Mouse (Mus musculus): ENCODE measurements at regions not wholly inside any gene's neighbourhood (a gene's known extent, or its start where the extent isn't known, plus 50 kb on each side); places are given as distances from the start of the nearest gene placed in this dataset.
A peak's percentile ranks its signal among the peaks of the same experiment; 100 is the strongest.

DNA sequence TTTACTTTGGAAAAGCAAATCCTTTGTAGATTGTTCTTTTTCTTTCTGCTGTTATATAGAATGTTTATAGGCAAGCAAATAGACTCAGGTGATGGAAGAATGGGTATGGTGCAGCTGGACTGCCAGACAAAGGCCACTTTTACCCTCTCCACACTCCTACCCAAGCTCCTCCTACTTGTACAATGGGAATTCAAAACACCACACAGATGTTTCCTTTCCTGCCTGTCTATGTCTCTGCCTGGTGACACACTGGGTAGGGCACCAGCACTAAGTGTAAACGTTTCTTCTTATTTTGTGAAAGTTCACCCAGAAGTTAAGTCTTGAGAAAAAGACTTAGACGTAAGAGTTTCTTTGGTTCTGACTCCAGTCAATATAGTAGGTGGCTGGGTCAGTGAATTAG lies 94.3 kb upstream of the Sstr4 start:
- H3K4me3 ChIP-seq, result no peak overlapping the region
- no peaks in the 10 kb centered on the region for H3K9me3 ChIP-seq
- H3K4me2 ChIP-seq, result no peak overlapping the region
- H3K4me1 ChIP-seq, result no peaks in the 10 kb centered on the region
- WGBS, result 68% methylated on average over 2 of the region's 2 CpGs
- no peak overlapping the region for H3K9ac ChIP-seq
- no peaks in the 10 kb centered on the region for H3K36me3 ChIP-seq
- H3K27ac ChIP-seq, result no peak overlapping the region
- H3K27me3 ChIP-seq, result no peaks in the 10 kb centered on the region
- no peak for ATAC-seq (ENCODE audit: insufficient number of reproducible peaks, insufficient read depth, low FRiP score, low TSS enrichment, low read depth)

DNA sequence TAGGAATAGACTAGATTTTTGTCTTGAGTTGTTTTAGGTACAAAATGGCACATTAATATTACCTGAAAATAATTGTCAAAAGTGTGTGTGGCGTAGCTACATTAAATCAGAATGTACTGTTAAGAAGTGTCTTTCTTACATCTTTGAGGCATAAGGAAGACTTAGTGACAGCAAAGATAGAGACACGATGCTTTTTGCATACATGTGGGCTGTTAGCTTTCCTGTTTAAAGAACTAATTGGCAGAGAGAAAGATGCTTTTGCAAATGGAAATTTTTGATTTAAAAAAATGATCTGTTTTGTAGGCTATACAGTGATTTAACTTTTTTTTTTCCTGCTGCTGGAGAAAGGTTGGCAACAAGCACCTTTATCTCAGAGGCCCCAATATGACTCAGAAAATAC lies 82.9 kb upstream of the Sstr4 start:
- Histone ChIP-seq H3K27ac (no peak overlapping the region), H3K4me3 (no peak overlapping the region), H3K4me1 (no peaks in the 10 kb centered on the region), H3K9ac (no peak overlapping the region), H3K27me3 (0 out of 2 replicates have a peak, but pooled peaks cover 3% of the 10 kb centered on the region), H3K9me3 (no peaks in the 10 kb centered on the region), H3K4me2 (no peak overlapping the region), H3K36me3 (no peaks in the 10 kb centered on the region)
- ATAC-seq (ENCODE audit: insufficient number of reproducible peaks, insufficient read depth, low FRiP score, low TSS enrichment, low read depth), result no peak
- WGBS, result 88% methylated on average over 2 of the region's 2 CpGs

DNA sequence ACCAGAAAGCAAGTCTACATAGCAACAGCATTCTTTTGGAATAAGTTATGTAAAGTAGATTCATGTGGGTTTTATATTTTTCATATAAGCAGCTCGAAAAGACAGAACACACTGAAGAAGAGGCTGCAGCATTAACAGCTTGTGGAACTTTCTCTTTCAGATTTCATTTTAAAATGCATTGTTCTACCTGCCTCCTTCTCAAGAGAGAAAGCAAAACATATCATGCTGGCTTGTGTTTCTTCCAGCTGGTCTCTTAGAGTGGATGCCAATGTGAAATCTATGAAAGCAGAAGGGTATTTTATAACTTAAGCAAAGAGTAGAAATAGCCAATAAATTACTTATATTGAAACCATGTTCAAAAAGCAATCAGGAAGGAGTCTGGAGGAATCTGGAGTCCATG lies 74.2 kb upstream of the Sstr4 start:
- Histone ChIP-seq H3K4me3 (no peak overlapping the region), H3K27ac (no peak overlapping the region)

DNA sequence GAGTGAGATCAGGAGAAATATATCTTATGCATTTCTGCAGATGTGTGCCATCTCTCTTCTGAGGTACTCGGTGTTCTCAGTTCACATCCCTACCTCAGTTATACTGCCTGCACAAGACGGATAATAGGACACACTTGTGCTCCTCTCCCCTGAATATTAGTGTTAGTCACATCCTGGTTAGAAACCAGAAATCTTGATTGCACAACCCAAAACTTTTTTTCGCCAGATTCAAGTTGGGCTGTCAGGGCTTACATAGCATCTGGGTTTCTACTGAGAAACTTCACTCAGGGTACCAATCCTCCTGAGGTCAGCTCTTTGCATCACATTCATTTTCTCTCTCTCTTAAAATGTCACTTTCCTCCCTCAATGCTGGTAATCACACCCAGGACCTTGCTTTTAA lies 69.8 kb upstream of the Sstr4 start:
- Histone ChIP-seq H3K36me3 (no peaks in the 10 kb centered on the region), H3K4me3 (no peak overlapping the region), H3K4me2 (no peak overlapping the region), H3K27ac (no peak overlapping the region), H3K9ac (no peak overlapping the region), H3K9me3 (no peaks in the 10 kb centered on the region), H3K27me3 (no peaks in the 10 kb centered on the region), H3K4me1 (peaks cover 18% of the 10 kb centered on the region)
- no peak for ATAC-seq (ENCODE audit: insufficient number of reproducible peaks, insufficient read depth, low FRiP score, low TSS enrichment, low read depth)
- WGBS, result 42% methylated on average over 3 of the region's 3 CpGs

More for the DNA sequence above, 74.2 kb upstream of the Sstr4 start:
- 43% methylated on average over 1 of the region's 1 CpGs for WGBS
- Histone ChIP-seq H3K9me3 (no peaks in the 10 kb centered on the region), H3K4me1 (peaks cover 2% of the 10 kb centered on the region), H3K9ac (no peak overlapping the region), H3K4me2 (no peak overlapping the region), H3K36me3 (no peaks in the 10 kb centered on the region), H3K27me3 (no peaks in the 10 kb centered on the region)
- ATAC-seq (ENCODE audit: insufficient number of reproducible peaks, insufficient read depth, low FRiP score, low TSS enrichment, low read depth), result no peak

DNA sequence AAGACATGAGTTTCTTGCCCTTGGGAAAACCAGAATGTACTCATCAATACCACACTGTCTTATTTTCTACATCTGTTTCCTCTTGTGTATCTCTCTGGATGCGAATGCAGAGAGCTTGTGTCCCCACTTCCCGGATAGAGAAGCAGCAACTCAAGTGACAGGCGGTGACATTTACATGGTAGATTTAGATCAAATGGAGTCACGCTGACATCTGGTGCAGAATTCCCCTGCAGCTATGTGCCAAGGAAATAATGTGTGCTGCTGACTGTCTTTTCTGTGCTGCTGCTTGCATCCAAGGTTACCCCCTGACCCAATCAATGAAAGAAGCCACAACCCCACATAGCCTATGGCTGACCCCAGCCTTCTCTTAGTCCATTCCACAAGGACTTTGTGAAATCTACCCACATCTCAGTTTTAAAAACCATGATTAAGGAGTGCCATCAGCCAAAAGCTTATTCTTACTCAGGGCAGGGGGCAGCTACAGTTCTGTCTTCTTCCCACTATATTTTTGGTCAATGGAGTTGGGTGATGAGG lies 69.2 kb upstream of the Sstr4 start:
- H3K36me3 ChIP-seq, result no peaks in the 10 kb centered on the region
- 0 out of 2 replicates have a peak overlapping the region, but pooled peaks have one; percentile 18 for H3K27ac ChIP-seq
- H3K4me2 ChIP-seq, result no peak overlapping the region
- no peak for ATAC-seq (ENCODE audit: insufficient number of reproducible peaks, insufficient read depth, low FRiP score, low TSS enrichment, low read depth)
- H3K4me1 ChIP-seq, result peaks cover 18% of the 10 kb centered on the region
- H3K9me3 ChIP-seq, result no peaks in the 10 kb centered on the region
- H3K27me3 ChIP-seq, result no peaks in the 10 kb centered on the region
- WGBS, result 18% methylated on average over 4 of the region's 4 CpGs
- no peak overlapping the region for H3K4me3 ChIP-seq
- H3K9ac ChIP-seq, result no peak overlapping the region

DNA sequence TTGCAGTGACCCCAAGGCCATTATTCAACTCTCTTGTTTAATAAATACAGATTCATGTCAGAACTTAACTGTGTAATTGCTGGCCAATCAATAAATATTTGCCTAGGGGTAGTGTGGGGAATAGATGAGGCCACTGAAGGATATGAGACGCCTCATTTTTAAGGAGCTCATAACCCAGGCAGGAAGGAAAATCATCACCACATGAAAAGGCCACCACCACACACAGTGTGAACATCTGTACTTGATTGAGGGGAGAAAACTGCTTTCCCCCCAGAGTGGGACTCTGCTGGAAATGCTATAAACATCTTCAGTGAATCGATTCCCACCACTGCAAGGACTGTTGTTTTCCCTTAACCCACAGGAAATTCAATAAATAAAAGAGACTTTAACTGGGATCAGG lies 68.7 kb upstream of the Sstr4 start:
- no peak; the same call in 1 of the 2 replicates for ATAC-seq (ENCODE audit: insufficient number of reproducible peaks, insufficient read depth, low FRiP score, low TSS enrichment, low read depth)
- peaks cover 18% of the 10 kb centered on the region for H3K4me1 ChIP-seq
- H3K36me3 ChIP-seq, result no peaks in the 10 kb centered on the region
- no peak overlapping the region for H3K9ac ChIP-seq
- 13% methylated on average over 2 of the region's 2 CpGs for WGBS
- H3K9me3 ChIP-seq, result no peaks in the 10 kb centered on the region
- no peak overlapping the region for H3K4me3 ChIP-seq
- H3K4me2 ChIP-seq, result peak overlapping the region; percentile 26; the same call in 1 of the 2 replicates
- no peaks in the 10 kb centered on the region for H3K27me3 ChIP-seq
- H3K27ac ChIP-seq, result peak overlapping the region; percentile 64; the same call in 1 of the 2 replicates

DNA sequence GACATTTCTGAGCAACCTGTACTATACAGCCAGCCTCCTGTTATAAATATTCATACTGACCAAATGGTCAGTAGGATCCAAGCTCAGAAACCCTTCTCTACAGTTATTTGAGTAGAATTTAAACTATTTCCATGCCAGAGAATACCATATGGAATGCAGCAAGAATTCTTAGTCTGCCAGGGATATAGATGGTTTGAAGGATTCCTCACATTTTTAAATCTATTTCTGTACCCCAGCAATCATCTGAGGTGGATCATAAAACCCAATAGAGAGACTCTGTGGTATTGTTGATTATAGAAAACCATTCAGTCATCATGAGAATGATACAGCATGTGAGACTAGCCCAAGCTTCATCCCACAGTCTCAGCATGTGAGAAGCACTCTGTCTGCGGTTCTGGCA lies 67.6 kb upstream of the Sstr4 start:
- H3K4me2 ChIP-seq, result no peak overlapping the region
- H3K27me3 ChIP-seq, result no peaks in the 10 kb centered on the region
- H3K9me3 ChIP-seq, result no peaks in the 10 kb centered on the region
- H3K9ac ChIP-seq, result no peak overlapping the region
- WGBS, result 56% methylated on average over 1 of the region's 1 CpGs
- H3K36me3 ChIP-seq, result no peaks in the 10 kb centered on the region
- no peak for ATAC-seq (ENCODE audit: insufficient number of reproducible peaks, insufficient read depth, low FRiP score, low TSS enrichment, low read depth)
- peaks cover 18% of the 10 kb centered on the region for H3K4me1 ChIP-seq
- 0 out of 2 replicates have a peak overlapping the region, but pooled peaks have one; percentile 64 for H3K27ac ChIP-seq
- H3K4me3 ChIP-seq, result no peak overlapping the region

DNA sequence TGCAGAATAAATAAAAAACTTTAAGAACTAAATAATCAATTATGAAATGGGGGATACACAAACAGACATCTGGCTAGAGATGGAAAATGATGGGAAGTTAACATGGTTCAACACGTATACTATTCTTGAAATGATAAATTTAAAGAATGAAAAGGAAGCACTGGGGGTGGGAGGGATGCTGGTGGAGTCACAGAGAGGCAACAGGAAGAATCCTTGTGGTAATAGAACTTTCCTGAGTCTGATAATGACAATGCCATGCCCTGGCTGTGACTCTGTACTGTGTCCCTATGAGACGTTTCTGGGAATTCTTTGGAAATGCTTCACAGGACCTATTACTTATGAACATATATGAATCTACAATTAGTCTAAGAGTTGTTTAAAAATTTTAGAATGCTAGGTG lies 64.8 kb upstream of the Sstr4 start:
- Histone ChIP-seq H3K27me3 (no peaks in the 10 kb centered on the region), H3K36me3 (no peaks in the 10 kb centered on the region), H3K4me1 (peaks cover 18% of the 10 kb centered on the region), H3K9me3 (no peaks in the 10 kb centered on the region), H3K4me2 (no peak overlapping the region), H3K9ac (no peak overlapping the region), H3K4me3 (no peak overlapping the region), H3K27ac (no peak overlapping the region)
- no peak for ATAC-seq (ENCODE audit: insufficient number of reproducible peaks, insufficient read depth, low FRiP score, low TSS enrichment, low read depth)
- 76% methylated on average over 2 of the region's 2 CpGs for WGBS

DNA sequence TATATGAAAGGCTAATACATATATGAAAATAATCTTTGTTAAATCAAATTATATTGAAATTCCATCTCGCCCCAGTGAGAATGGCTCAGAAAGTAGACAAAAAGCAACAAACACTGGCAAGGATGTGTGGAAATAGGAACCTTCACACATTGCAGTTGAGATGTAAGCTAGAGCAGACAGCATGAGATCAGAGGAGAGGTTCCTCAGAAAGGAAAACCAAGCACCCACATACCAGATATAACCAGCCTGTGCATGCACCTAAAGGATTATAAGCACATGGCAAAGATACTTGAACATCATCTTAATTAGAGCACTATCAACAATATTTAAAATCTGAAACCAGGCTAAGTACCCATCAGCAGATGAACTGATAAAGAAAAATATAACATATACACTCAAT lies 60.6 kb upstream of the Sstr4 start:
- Histone ChIP-seq H3K27ac (no peak overlapping the region), H3K4me1 (no peaks in the 10 kb centered on the region), H3K27me3 (no peaks in the 10 kb centered on the region), H3K36me3 (no peaks in the 10 kb centered on the region), H3K9me3 (no peaks in the 10 kb centered on the region), H3K4me2 (no peak overlapping the region), H3K4me3 (no peak overlapping the region), H3K9ac (no peak overlapping the region)
- ATAC-seq (ENCODE audit: insufficient number of reproducible peaks, insufficient read depth, low FRiP score, low TSS enrichment, low read depth), result no peak
- WGBS, result 85% methylated on average over 1 of the region's 1 CpGs

DNA sequence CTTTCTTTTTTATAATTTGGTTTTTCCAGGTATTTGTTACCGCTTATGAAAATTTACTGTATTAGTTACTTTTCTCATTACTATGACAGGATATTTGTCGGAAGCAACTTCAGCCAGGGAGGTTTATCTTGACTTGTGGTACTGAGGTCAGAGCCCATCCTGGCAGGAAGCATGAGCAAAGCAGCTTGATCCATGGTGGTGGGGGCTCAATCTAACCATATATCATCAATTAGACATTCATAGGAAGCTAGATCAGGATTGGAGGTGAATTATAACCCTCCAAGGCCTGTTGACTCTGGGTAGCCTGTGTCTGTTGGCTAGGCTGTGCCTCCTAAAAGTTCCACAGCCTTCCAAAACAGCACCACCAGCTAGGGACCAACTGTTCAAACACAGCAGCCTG lies 58.5 kb upstream of the Sstr4 start:
- 91% methylated on average over 2 of the region's 2 CpGs for WGBS
- no peak overlapping the region for H3K9ac ChIP-seq
- H3K4me1 ChIP-seq, result no peaks in the 10 kb centered on the region
- no peak for ATAC-seq (ENCODE audit: insufficient number of reproducible peaks, insufficient read depth, low FRiP score, low TSS enrichment, low read depth)
- no peak overlapping the region for H3K4me3 ChIP-seq
- no peaks in the 10 kb centered on the region for H3K36me3 ChIP-seq
- H3K27ac ChIP-seq, result no peak overlapping the region
- H3K9me3 ChIP-seq, result no peaks in the 10 kb centered on the region
- no peaks in the 10 kb centered on the region for H3K27me3 ChIP-seq
- no peak overlapping the region for H3K4me2 ChIP-seq

DNA sequence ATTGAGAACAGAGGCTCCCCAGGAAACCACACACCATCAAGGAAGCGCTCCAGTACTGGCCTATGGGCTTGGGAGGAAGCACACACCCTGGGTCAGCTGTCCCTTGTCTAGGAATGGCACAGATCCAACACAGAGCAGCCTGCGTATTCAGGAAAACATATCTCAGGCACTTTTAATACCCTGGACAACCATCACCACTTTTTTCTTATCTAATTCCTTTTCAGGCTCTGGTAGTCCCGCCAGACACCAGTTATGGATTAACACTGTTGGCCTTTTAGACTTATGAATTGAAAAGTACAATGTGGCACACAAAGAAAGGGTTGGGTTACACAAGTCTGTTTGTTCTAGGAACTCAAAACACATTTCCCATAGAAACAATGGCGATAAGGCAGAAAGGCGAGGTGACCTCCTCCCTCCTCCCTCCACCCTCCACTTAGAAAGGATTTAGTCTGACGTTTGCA lies 56.8 kb upstream of the Sstr4 start:
- no peak for ATAC-seq (ENCODE audit: insufficient number of reproducible peaks, insufficient read depth, low FRiP score, low TSS enrichment, low read depth)
- Histone ChIP-seq H3K4me1 (no peaks in the 10 kb centered on the region), H3K27me3 (no peaks in the 10 kb centered on the region), H3K36me3 (no peaks in the 10 kb centered on the region), H3K4me3 (no peak overlapping the region), H3K9ac (no peak overlapping the region), H3K9me3 (no peaks in the 10 kb centered on the region), H3K27ac (no peak overlapping the region), H3K4me2 (no peak overlapping the region)
- 46% methylated on average over 6 of the region's 6 CpGs for WGBS

DNA sequence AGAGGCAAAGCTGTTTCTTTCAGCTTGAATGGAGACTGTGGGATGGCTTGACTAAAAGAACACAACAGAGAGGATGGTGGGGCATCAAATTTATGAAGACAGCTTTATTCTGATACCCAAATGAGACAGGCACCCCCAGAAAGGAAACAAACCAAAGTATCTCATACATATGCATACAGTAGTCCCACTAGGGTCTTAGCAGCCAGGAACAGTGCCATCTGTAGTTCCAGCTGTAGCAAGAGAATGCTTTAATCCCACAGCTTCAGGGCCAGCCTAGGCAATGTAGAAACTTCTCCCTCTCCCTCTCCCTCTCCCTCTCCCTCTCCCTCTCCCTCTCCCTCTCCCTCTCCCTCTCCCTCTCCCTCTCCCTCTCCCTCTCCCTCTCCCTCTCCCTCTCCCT lies 56.2 kb upstream of the Sstr4 start:
- no peak overlapping the region for H3K4me2 ChIP-seq
- no peaks in the 10 kb centered on the region for H3K9me3 ChIP-seq
- H3K9ac ChIP-seq, result no peak overlapping the region
- H3K4me3 ChIP-seq, result no peak overlapping the region
- H3K27ac ChIP-seq, result no peak overlapping the region
- no peak for ATAC-seq (ENCODE audit: insufficient number of reproducible peaks, insufficient read depth, low FRiP score, low TSS enrichment, low read depth)
- no peaks in the 10 kb centered on the region for H3K4me1 ChIP-seq
- H3K36me3 ChIP-seq, result no peaks in the 10 kb centered on the region
- H3K27me3 ChIP-seq, result no peaks in the 10 kb centered on the region

DNA sequence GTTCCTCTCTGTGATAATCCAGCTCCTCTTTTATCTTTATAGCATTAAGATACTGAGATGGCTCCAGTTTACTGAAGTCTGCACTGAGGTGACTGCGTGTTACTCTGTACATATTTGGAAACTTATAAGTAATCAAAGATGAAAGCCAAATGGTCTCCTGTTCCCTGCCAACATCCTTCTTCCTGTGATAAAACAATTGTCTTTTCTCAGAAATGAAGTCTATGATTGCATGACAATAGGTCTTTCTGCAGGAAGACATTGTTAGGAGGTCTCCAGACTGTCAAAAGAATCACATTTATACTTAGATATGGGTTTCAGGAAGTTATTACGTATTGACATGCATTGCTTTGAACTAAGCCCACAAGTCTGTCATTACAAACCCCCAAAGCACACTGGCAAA lies 51.0 kb upstream of the Sstr4 start:
- Histone ChIP-seq H3K27ac (no peak overlapping the region), H3K4me2 (no peak overlapping the region), H3K4me3 (no peak overlapping the region), H3K36me3 (no peaks in the 10 kb centered on the region), H3K9me3 (no peaks in the 10 kb centered on the region), H3K4me1 (no peaks in the 10 kb centered on the region), H3K27me3 (no peaks in the 10 kb centered on the region), H3K9ac (no peak overlapping the region)
- ATAC-seq (ENCODE audit: insufficient number of reproducible peaks, insufficient read depth, low FRiP score, low TSS enrichment, low read depth), result no peak
- 91% methylated on average over 2 of the region's 2 CpGs for WGBS
